Mouse (Mus musculus) spleen, embryonic (tissue): ENCODE data around the gene Hck.

ENCODE experiments used
- CTCF ChIA-PET: fragments of 350-600 bp; sonication (Branson Sonifier 250); formaldehyde crosslinking; loops from one replicate; lab custom pipeline; 2022; lab: Charles Lee

The Hck gene

DNA sequence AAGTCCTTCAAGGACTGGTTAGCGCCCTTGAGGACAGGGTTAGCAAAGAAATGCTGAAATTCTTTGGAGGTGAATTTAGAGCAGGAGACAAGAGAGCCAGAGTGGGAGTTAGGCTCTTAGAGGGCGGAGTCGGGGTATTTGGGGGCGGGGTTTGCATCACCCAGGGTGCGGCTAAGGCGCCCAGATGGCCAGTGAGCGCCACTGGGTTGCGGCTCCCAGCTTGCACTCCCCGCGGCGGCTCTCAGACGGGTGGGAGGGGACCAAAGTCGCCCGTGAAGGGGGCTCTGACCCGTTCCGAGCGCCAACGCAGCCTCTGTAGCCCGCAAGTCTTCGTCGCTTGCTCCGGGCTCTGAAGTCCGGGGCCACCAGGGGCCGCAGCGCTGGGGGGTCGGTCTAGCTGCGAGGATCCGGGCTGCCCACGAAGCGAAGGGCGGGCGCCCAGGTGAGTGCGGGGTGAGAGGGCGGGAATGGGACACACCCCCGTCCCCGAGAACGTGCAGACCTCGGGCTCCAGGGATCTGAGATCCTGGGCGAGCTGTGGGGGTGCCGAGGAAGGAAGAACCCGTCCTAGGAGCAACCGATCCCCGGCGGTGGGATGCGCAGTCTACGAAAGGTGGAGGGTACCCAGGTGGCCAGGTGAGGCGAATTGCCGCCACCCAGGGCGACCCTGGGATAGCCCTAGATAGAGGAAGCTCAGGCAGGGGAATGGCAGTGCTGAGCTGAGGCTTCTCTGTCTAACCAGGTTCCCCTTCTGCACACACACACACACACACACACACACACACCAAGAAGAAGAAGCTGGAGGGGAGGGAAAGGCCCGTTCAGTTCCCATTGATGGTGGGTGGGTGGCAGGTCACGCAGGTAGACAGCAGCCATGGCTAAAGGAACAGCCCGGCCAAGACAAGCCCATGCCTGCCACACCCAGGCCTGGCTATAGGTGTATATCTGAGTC is at the start of gene Hck:
TSS of gene Hck (plus strand) at position 156 of the 952 bp plus-strand sequence.
- CTCF ChIA-PET, result interaction anchor here (1.1 kb wide), 1 partner anchor 20 kb away, joined by 4 read pairs; no protein-coding TSS in a partner anchor

DNA sequence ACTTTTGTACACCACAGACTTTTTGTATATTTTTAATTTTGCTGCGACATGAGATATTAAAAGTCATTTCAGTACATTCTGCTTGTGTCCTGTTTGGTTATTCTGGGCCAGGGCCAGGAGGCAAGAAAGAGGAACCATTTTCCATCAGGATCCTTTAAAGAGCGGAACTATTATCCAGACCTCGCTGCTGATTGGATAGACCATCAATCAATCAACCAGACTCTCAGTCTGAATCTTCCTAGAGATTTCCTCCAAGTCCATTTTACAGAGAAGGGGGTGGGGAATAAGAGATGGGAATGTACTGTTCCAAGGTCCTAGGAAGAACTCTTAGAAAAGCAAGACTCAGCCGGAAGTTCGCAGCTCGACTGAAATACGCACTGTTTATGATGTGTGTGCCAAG is 48.1 kb upstream of the Hck start:
- CTCF ChIA-PET, result no interaction called here

- CTCF ChIA-PET, result interaction anchor here (0.7 kb wide), 1 partner anchor 617 kb away, joined by 19 read pairs; no protein-coding TSS in a partner anchor
Measured at GRCm38 (mm10) chr2:153063394-153063793, 44.9 kb upstream of the Hck start.

DNA sequence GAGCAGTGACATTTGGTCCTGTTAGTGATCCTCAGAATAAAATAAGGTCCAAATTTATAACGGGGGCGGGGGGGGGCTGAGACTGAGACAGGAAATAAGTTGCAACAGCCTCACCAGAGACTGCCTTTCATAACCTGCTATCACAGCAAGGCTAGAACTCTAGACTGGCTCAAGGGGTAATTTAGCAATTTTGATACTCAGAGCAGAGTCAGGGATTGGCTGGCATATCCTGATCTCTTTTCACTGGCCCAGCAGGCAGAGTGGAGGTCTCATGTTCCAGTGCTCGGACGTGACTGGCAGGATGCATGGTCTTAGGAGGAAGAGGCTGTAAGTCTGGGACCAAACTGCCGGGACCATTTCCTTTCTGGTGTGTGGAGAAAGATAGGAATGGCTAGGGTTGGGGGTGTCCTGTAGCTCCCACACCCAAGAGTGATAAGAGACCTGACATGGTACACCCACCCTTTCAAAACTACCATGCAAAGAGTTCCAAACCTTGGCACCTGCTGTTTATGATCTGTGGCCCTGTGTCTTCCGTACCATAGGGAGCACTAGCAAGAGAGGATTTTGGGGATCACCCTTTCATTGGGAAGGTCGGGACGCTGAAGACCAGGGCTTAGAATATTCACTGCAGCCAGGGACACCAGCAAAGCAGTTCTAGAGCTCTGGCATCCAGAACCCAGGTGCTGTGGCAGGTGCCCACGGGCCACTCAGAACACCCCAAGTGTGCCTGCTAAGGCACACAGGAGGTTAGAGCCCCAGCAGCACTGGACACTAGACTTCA is 43.9 kb upstream of the Hck start:
- CTCF ChIA-PET, result interaction anchor here (0.7 kb wide), 1 partner anchor 616 kb away, joined by 19 read pairs; no protein-coding TSS in a partner anchor

GRCm38 (mm10) chr2:153065747-153066508 is 42.3 kb upstream of the Hck start, which contains the start of gene Ccm2l:
Gene Ccm2l, plus strand, starts transcription at chr2:153065955.
- CTCF ChIA-PET, result no interaction called here

GRCm38 (mm10) chr2:153066991-153067390 is 41.3 kb upstream of the Hck start:
- CTCF ChIA-PET, result interaction anchor here (0.7 kb wide), 1 partner anchor 9 kb away, joined by 3 read pairs; no protein-coding TSS in a partner anchor

DNA sequence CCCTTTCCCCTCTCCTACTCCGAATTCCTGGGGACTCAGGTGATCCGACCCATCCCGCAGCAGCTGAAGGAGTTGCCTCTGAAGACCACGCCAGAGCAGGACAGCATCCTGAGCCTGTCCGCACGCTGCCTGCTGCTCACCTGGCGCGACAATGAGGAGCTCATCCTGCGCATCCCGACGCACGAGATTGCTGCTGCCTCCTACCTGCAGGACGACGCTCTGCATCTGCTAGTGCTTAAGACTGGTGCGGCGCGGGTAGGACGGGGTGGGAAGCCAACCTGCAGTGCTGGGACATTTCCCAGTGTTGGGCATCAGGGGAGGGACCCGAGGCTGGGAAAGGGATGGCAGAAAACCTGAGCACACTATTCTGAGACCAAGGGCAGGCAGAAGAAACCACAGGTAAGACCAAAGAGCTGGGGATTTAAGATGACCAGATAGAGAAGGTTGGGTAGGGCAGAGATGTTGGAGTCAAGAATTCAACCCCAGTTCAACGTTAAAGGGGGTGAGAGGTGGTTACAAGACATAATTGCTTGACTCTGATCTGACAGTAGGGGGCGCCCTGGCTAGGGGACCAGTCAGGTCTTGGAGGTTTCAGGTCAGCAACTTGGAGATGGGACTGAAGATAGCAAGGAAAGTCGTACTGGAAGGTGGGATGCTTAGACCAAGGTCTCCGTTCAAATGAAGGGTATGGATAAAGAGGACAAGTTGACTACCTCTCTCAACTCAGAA is 37.3 kb upstream of the Hck start:
- CTCF ChIA-PET, result no interaction called here

GRCm38 (mm10) chr2:153071491-153072184 is 36.6 kb upstream of the Hck start:
- CTCF ChIA-PET, result no interaction called here

- CTCF ChIA-PET, result no interaction called here
Measured at GRCm38 (mm10) chr2:153074651-153075050, 33.6 kb upstream of the Hck start.

DNA sequence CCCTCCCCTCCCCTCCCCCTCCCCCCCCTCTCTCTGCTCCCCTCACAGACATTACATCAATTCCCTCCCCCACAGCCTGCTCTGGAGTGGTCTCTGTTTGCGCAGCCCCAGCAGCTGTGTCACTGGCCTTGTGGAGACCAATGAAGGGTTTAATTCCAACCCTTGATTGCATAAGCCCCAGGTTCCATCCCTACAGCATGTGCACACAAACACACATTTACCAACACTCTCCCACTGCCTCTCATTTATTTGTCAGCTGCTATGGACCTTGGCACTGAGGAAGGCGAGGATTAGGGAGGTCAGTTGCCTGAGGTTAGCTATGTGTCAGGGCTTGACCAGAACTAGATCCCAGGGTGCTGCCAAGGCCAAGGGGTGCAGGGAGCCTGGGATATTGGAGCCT is 32.3 kb upstream of the Hck start:
- CTCF ChIA-PET, result interaction anchor here (0.6 kb wide), 3 partner anchors 9 to 67 kb away, joined by 3 to 5 read pairs (median 3); no protein-coding TSS in a partner anchor

- CTCF ChIA-PET, result interaction anchor here (0.6 to 2.4 kb wide), 9 partner anchors 10 to 274 kb away, joined by 3 to 12 read pairs (median 4); no protein-coding TSS in a partner anchor
Measured at GRCm38 (mm10) chr2:153080841-153081523, 27.3 kb upstream of the Hck start.

- CTCF ChIA-PET, result interaction anchor here (0.7 to 2.4 kb wide), 7 partner anchors 9 to 82 kb away, joined by 3 to 12 read pairs (median 4); no protein-coding TSS in a partner anchor
Measured at GRCm38 (mm10) chr2:153081866-153082265, 26.4 kb upstream of the Hck start.

- CTCF ChIA-PET, result no interaction called here
Measured at GRCm38 (mm10) chr2:153083275-153083674, 25.0 kb upstream of the Hck start.

GRCm38 (mm10) chr2:153083824-153084223 is 24.4 kb upstream of the Hck start:
- CTCF ChIA-PET, result interaction anchor here (1.5 kb wide), 1 partner anchor 59 kb away, joined by 4 read pairs; no protein-coding TSS in a partner anchor

- CTCF ChIA-PET, result interaction anchor here (1.5 kb wide), 1 partner anchor 58 kb away, joined by 4 read pairs; no protein-coding TSS in a partner anchor
Measured at GRCm38 (mm10) chr2:153084261-153084976, 23.8 kb upstream of the Hck start.

DNA sequence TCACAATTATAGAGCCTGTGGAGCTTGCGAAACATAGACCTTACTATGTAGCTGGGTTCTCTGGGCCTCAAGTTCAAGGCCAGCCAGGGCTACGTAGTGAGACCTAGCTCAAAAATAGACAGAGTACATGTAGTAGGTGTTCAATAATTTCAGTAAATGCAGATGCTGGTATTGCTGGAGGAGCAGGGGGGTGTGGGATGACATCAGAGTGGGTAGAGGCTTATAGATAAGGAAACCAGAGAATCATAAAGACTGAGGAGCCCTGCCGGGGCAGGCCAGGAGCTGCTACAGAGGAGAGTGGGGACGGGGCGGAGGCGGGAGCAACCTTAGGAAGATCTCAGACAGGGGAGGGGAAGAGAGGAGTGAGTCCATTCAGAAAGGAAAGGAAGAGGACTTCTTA is 22.7 kb upstream of the Hck start:
- CTCF ChIA-PET, result interaction anchor here (2.5 kb wide), 1 partner anchor 57 kb away, joined by 6 read pairs; no protein-coding TSS in a partner anchor

- CTCF ChIA-PET, result interaction anchor here (2.5 kb wide), 1 partner anchor 56 kb away, joined by 6 read pairs; no protein-coding TSS in a partner anchor
Measured at GRCm38 (mm10) chr2:153086166-153086565, 22.1 kb upstream of the Hck start.

- CTCF ChIA-PET, result interaction anchor here (2.5 kb wide), 1 partner anchor 55 kb away, joined by 6 read pairs; no protein-coding TSS in a partner anchor
Measured at GRCm38 (mm10) chr2:153087091-153087490, 21.2 kb upstream of the Hck start.
